In genomic region chr6:47878593-47878992, GRCm38 (mm10) we compare ENCODE assay signal across 8 mouse cellular contexts. TPM values are rescaled to one million over a fixed set of nuclear protein-coding genes. Genes with fewer than 3 reads are reported as not detected.
A peak's percentile ranks its signal among the peaks of the same experiment; 100 is the strongest.
DNase-seq lines count a peak whose midpoint lies in the region; ATAC-seq and TF ChIP-seq lines count a peak whose summit lies in the region.

No protein-coding gene starts in this region.

- peak overlapping the region; percentile 89 for H3K9ac ChIP-seq in heart, embryonic 14.5 days (ENCODE audit: low read length)
- peak overlapping the region; percentile 86 for H3K9ac ChIP-seq in ES-Bruce4 (ENCODE audit: low read depth, poor library complexity, severe bottlenecking)
- H3K9ac ChIP-seq in forebrain, embryonic 13.5 days: peak overlapping the region; percentile 98
- H3K9ac ChIP-seq in liver, embryonic 16.5 days (ENCODE audit: low read depth, low read length): peak overlapping the region; percentile 76

- H3K36me3 ChIP-seq in heart, embryonic 14.5 days (ENCODE audit: control insufficient read depth, insufficient read depth, low read length): peaks cover 35% of the 10 kb centered on the region
- H3K36me3 ChIP-seq in ES-Bruce4 (ENCODE audit: control insufficient read depth, insufficient read depth, low read length, poor library complexity, severe bottlenecking): no peaks in the 10 kb centered on the region
- H3K36me3 ChIP-seq in forebrain, embryonic 13.5 days (ENCODE audit: poor library complexity, severe bottlenecking): peaks cover 38% of the 10 kb centered on the region
- 0 out of 2 replicates have a peak, but pooled peaks cover 5% of the 10 kb centered on the region for H3K36me3 ChIP-seq in liver, embryonic 16.5 days (ENCODE audit: control insufficient read depth, insufficient read depth)

- peaks cover 6 to 15% of the 10 kb centered on the region in 2 experiments for H3K4me1 ChIP-seq in heart, embryonic 14.5 days (ENCODE audit: control insufficient read depth in 2 of 2, insufficient read depth in 2 of 2, low read length in 2 of 2)
- H3K4me1 ChIP-seq in ES-Bruce4 (ENCODE audit: control insufficient read depth, insufficient read depth, low read length): no peaks in the 10 kb centered on the region
- peaks cover 20% of the 10 kb centered on the region for H3K4me1 ChIP-seq in forebrain, embryonic 13.5 days
- peaks cover 13% of the 10 kb centered on the region for H3K4me1 ChIP-seq in liver, embryonic 16.5 days (ENCODE audit: control insufficient read depth, low read depth, low read length)

- TF ChIP-seq POLR2A in ES-Bruce4 (IDR thresholded peaks at IDR 0.05; ENCODE audit: insufficient read depth, low read length): no peak

- H3K4me3 ChIP-seq in heart, embryonic 14.5 days (ENCODE audit: control insufficient read depth in 1 of 2, insufficient read depth in 1 of 2, low read depth in 1 of 2, low read length in 2 of 2): peak overlapping the region; percentile 76 to 97
- no peak overlapping the region for H3K4me3 ChIP-seq in ES-Bruce4 (ENCODE audit: low read depth, low read length)
- peak overlapping the region; percentile 95 for H3K4me3 ChIP-seq in forebrain, embryonic 13.5 days
- peak overlapping the region; percentile 83 for H3K4me3 ChIP-seq in liver, embryonic 16.5 days (ENCODE audit: low read depth, low read length)

- H3K9me3 ChIP-seq in heart, embryonic 14.5 days (ENCODE audit: control insufficient read depth, low read length): no peaks in the 10 kb centered on the region
- H3K9me3 ChIP-seq in ES-Bruce4 (replicated peaks; ENCODE audit: control insufficient read depth, insufficient read depth, low read length, poor library complexity, severe bottlenecking): no peaks in the 10 kb centered on the region
- H3K9me3 ChIP-seq in forebrain, embryonic 13.5 days (replicated peaks): no peaks in the 10 kb centered on the region
- no peaks in the 10 kb centered on the region for H3K9me3 ChIP-seq in liver, embryonic 16.5 days (replicated peaks; ENCODE audit: control insufficient read depth, low read length)

- H3K27me3 ChIP-seq in heart, embryonic 14.5 days (ENCODE audit: control insufficient read depth, insufficient read depth, low read length): no peaks in the 10 kb centered on the region
- no peaks in the 10 kb centered on the region for H3K27me3 ChIP-seq in ES-Bruce4 (ENCODE audit: control insufficient read depth, insufficient read depth, low read length, poor library complexity, severe bottlenecking)
- no peaks in the 10 kb centered on the region for H3K27me3 ChIP-seq in forebrain, embryonic 13.5 days
- no peaks in the 10 kb centered on the region for H3K27me3 ChIP-seq in liver, embryonic 16.5 days (ENCODE audit: control insufficient read depth, insufficient read depth, low read depth, low read length)

- H3K27ac ChIP-seq in heart, embryonic 14.5 days (replicated peaks in 1 of 2; ENCODE audit: control insufficient read depth in 1 of 2, insufficient read depth in 1 of 2, low read depth in 2 of 2, low read length in 2 of 2): peak overlapping the region in 1 of 2 experiments; percentile 92; a peak in 1 of 4 replicates
- no peak overlapping the region for H3K27ac ChIP-seq in ES-Bruce4 (ENCODE audit: insufficient read depth, low read length)
- H3K27ac ChIP-seq in forebrain, embryonic 13.5 days: peak overlapping the region; percentile 97
- peak overlapping the region; percentile 16; the same call in 1 of the 2 replicates for H3K27ac ChIP-seq in liver, embryonic 16.5 days (ENCODE audit: low read length)

- DNase-seq in heart, adult 8-10 months (ENCODE audit: low spot score): no peak
- no peak for DNase-seq in layer of hippocampus, postnatal 36 days
- DNase-seq in urinary bladder, postnatal 14 days (ENCODE audit: low spot score): no peak

- ATAC-seq in heart, embryonic 14.5 days (ENCODE audit: insufficient number of reproducible peaks, insufficient read depth, low FRiP score, low read depth): no peak
- ATAC-seq in forebrain, embryonic 13.5 days: no peak
- ATAC-seq in liver, embryonic 16.5 days (ENCODE audit: low read depth): no peak
- no peak for ATAC-seq in inflammation-experienced regulatory T-cells, adult 6 months

- peak overlapping the region; percentile 76 for H3K4me2 ChIP-seq in heart, embryonic 14.5 days (ENCODE audit: low read length)
- peak overlapping the region; percentile 90 for H3K4me2 ChIP-seq in forebrain, embryonic 13.5 days
- peak overlapping the region; percentile 76 for H3K4me2 ChIP-seq in liver, embryonic 16.5 days (ENCODE audit: low read depth, low read length)

- no peak for TF ChIP-seq EP300 in ES-Bruce4 (IDR thresholded peaks at IDR 0.05; ENCODE audit: insufficient read depth, low read depth, low read length)

- 47% methylated on average over 3 of the region's 3 CpGs for WGBS in heart, embryonic 14.5 days
- WGBS in forebrain, embryonic 13.5 days: 36% methylated on average over 3 of the region's 3 CpGs
- whole genome bisulfite sequencing in liver, embryonic 16.5 days (ENCODE audit: insufficient replicate concordance): 44% methylated on average over 3 of the region's 3 CpGs

- no peak for TF ChIP-seq CTCF in ES-Bruce4 (IDR thresholded peaks at IDR 0.05; ENCODE audit: low read depth, low read length)

RNA-seq across cellular contexts. Expression of gene Zfp282, which starts 1.6 kb away (rescaled TPM):
- polyA plus RNA-seq in heart, embryonic 14.5 days (2014; fragmentation: Nextera tagmentation; extraction: Ambion mirVana): 6.0 and 6.7 TPM in 2 replicates
- total RNA-seq in heart, adult 8-10 months (2022): 1 to 10 TPM; 3.7 to 4.5 (median 4.2) TPM
- polyA plus RNA-seq in ES-Bruce4 (2011; ENCODE audit: insufficient read depth, insufficient read length, low read depth, missing spikeins): 2.7 and 3.3 TPM in 2 replicates
- 18.7 and 19.1 TPM in 2 replicates for polyA plus RNA-seq in forebrain, embryonic 13.5 days (2015; fragmentation: Nextera tagmentation; extraction: Ambion mirVana)
- polyA plus RNA-seq in liver, embryonic 16.5 days (2015; fragmentation: Nextera tagmentation; extraction: Ambion mirVana): 2.4 and 2.7 TPM in 2 replicates
- total RNA-seq in layer of hippocampus, postnatal 36 days (2021): 10 to 100 TPM; 13.1 to 15.8 TPM
- 1 to 10 TPM; 2.2 to 2.7 (median 2.6) TPM for polyA plus RNA-seq in inflammation-experienced regulatory T-cells, adult 6 months (2017; shearing (Covaris generic))

RNA-seq across cellular contexts. Expression of gene Zfp212, which starts 41.7 kb away (rescaled TPM):
- polyA plus RNA-seq in heart, embryonic 14.5 days (2014; fragmentation: Nextera tagmentation; extraction: Ambion mirVana): 7.1 and 7.2 TPM in 2 replicates
- 1 to 10 TPM; 8.2 to 9.8 (median 8.5) TPM for total RNA-seq in heart, adult 8-10 months (2022)
- polyA plus RNA-seq in ES-Bruce4 (2011; ENCODE audit: insufficient read depth, insufficient read length, low read depth, missing spikeins): 8.8 and 9.5 TPM in 2 replicates
- 21.0 and 25.4 TPM in 2 replicates for polyA plus RNA-seq in forebrain, embryonic 13.5 days (2015; fragmentation: Nextera tagmentation; extraction: Ambion mirVana)
- 5.6 and 6.0 TPM in 2 replicates for polyA plus RNA-seq in liver, embryonic 16.5 days (2015; fragmentation: Nextera tagmentation; extraction: Ambion mirVana)
- total RNA-seq in layer of hippocampus, postnatal 36 days (2021): 10 to 100 TPM; 18.0 to 22.3 TPM
- 10 to 100 TPM; 13.3 to 16.0 (median 13.6) TPM for polyA plus RNA-seq in inflammation-experienced regulatory T-cells, adult 6 months (2017; shearing (Covaris generic))

RNA-seq across cellular contexts. Expression of gene Zfp398, which starts 43.1 kb away (rescaled TPM):
- 3.9 and 4.7 TPM in 2 replicates for polyA plus RNA-seq in heart, embryonic 14.5 days (2014; fragmentation: Nextera tagmentation; extraction: Ambion mirVana)
- total RNA-seq in heart, adult 8-10 months (2022): 1 to 10 TPM; 5.9 to 8.4 (median 6.9) TPM
- 3.0 and 3.3 TPM in 2 replicates for polyA plus RNA-seq in ES-Bruce4 (2011; ENCODE audit: insufficient read depth, insufficient read length, low read depth, missing spikeins)
- 13.1 and 14.7 TPM in 2 replicates for polyA plus RNA-seq in forebrain, embryonic 13.5 days (2015; fragmentation: Nextera tagmentation; extraction: Ambion mirVana)
- polyA plus RNA-seq in liver, embryonic 16.5 days (2015; fragmentation: Nextera tagmentation; extraction: Ambion mirVana): 1.6 and 1.9 TPM in 2 replicates
- 10 to 100 TPM; 20.9 to 24.4 TPM for total RNA-seq in layer of hippocampus, postnatal 36 days (2021)
- polyA plus RNA-seq in inflammation-experienced regulatory T-cells, adult 6 months (2017; shearing (Covaris generic)): 10 to 100 TPM in 2 of 3 experiments, 1 to 10 TPM in 1; 7.2 to 16.0 (median 12.8) TPM

RNA-seq across cellular contexts. Expression of gene Zfp786, which starts 47.9 kb away (rescaled TPM):
- 1.0 and 1.4 TPM in 2 replicates for polyA plus RNA-seq in heart, embryonic 14.5 days (2014; fragmentation: Nextera tagmentation; extraction: Ambion mirVana)
- total RNA-seq in heart, adult 8-10 months (2022): 1 to 10 TPM in 3 of 4 experiments, under 1 TPM in 1; 0.97 to 1.3 (median 1.1) TPM
- 0.67 and 0.79 TPM in 2 replicates for polyA plus RNA-seq in ES-Bruce4 (2011; ENCODE audit: insufficient read depth, insufficient read length, low read depth, missing spikeins)
- polyA plus RNA-seq in forebrain, embryonic 13.5 days (2015; fragmentation: Nextera tagmentation; extraction: Ambion mirVana): 13.5 and 13.9 TPM in 2 replicates
- 0.37 and 0.40 TPM in 2 replicates for polyA plus RNA-seq in liver, embryonic 16.5 days (2015; fragmentation: Nextera tagmentation; extraction: Ambion mirVana)
- total RNA-seq in layer of hippocampus, postnatal 36 days (2021): 1 to 10 TPM; 5.3 to 7.3 TPM
- under 1 TPM in 2 of 3 experiments, not detected in 1; 0.11 to 0.34 TPM for polyA plus RNA-seq in inflammation-experienced regulatory T-cells, adult 6 months (2017; shearing (Covaris generic))
